Mouse (Mus musculus): ENCODE measurements around the gene Spire2. TPM values are rescaled to one million over a fixed set of nuclear protein-coding genes. Genes with fewer than 3 reads are reported as not detected.
A peak's percentile ranks its signal among the peaks of the same experiment; 100 is the strongest.

Gene Spire2
- total RNA-seq, 2 experiments from 2014 or later: not detected

DNA sequence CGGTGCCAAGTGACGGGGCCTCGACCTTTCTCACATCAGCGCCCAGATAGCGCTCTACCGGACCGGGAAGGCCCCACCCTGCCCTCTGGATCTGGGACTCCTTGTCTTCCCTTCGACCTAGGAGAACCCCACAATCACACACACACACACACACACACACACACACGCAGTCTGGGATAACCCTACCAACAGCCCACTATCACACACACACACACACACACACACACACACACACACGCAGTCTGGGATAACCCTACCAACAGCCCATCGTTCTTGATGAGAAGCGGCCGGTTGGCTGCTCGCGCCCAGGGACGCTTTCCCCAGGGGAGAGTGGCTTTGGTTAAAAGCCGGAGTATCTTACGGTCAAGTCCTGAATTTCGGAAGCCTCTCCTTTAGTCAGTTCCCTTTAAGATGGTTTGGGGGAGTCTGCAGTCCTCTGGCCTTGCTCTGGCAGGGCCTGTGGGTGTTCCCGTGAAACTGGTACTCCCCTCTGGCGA, 626 bp downstream of the Spire2 start:
- ATAC-seq (replicated peaks; ENCODE audit: low FRiP score, poor library complexity, severe bottlenecking): peak; percentile 44

DNA sequence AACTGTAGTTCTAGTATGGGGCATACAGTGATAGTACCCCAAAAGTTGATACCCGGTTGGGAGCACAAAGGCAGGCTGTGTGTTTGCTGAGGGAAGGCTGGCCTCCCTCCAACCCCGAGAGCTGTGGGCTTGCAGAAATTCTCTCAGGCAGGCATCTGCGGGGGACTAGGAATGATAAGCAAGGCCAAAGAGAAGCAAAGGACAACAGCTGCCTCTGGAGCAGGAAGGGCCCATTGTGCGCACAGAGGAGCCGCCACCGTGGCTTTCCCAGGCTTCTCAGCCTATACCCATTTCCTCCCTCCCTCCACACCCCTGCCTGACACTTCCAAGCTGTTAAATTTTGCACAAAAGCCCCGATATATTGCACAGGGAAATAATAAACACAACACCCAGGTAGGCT, 1.4 kb downstream of the Spire2 start:
- no peak for ATAC-seq (replicated peaks; ENCODE audit: low FRiP score, poor library complexity, severe bottlenecking)

DNA sequence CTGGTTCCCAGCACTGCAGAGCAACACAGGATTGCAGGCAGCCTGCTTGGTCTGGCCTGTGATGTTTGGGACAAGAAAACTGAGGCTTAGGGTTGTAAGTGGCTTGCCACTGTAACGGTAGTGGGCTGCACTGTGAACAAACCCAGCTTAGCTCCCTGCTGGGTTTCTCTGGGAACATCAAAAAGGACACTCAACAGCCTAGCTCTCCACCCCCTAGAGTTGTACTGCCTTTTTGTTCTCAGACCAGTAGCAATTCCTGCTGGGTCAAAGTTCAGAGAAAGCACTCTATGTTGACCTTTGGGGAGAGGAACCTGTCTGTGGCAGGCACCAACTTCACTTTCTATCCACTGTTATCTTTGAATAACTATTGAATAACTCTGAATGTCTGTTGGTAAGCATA, 2.0 kb downstream of the Spire2 start:
- no peak for ATAC-seq (replicated peaks; ENCODE audit: low FRiP score, poor library complexity, severe bottlenecking)

DNA sequence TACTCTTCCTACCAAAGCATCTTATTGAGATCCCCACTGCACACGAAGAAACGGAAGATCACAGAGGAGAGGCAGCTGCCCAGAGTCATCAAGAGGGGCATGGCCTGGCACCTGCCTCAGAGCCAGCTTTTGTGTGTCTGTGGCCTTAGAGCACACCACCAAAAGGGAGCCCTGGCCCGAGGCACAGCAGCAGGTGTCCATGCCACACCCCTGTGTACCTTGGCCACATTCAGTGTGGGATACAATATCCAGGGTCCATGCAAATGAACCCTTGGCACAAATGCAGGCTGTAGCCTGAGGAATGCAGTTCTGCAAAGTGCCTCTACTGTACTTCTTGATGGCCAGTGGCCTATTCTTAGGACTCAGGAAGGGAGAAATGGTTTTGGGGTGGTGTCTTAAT, 5.0 kb downstream of the Spire2 start:
- no peak for ATAC-seq (replicated peaks; ENCODE audit: low FRiP score, poor library complexity, severe bottlenecking)

DNA sequence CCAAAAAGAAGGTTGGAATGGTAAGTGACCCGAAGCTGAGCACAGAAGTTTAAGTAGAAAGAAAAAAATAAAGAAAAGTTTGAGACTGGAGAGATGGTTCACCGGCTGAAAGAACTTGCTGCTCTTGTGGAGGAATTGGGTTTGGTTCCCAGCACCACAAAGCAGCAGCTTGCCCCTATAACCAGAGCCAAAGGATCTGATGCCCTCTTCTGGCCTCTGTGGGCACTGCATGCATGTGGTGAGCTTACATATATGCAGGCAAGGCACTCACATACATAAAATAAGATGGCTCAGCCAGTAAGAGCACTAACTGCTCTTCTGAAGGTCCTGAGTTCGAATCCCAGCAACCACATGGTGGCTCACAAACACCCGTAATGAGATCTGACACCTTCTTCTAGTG, 7.6 kb downstream of the Spire2 start:
- no peak for ATAC-seq (replicated peaks; ENCODE audit: low FRiP score, poor library complexity, severe bottlenecking)

DNA sequence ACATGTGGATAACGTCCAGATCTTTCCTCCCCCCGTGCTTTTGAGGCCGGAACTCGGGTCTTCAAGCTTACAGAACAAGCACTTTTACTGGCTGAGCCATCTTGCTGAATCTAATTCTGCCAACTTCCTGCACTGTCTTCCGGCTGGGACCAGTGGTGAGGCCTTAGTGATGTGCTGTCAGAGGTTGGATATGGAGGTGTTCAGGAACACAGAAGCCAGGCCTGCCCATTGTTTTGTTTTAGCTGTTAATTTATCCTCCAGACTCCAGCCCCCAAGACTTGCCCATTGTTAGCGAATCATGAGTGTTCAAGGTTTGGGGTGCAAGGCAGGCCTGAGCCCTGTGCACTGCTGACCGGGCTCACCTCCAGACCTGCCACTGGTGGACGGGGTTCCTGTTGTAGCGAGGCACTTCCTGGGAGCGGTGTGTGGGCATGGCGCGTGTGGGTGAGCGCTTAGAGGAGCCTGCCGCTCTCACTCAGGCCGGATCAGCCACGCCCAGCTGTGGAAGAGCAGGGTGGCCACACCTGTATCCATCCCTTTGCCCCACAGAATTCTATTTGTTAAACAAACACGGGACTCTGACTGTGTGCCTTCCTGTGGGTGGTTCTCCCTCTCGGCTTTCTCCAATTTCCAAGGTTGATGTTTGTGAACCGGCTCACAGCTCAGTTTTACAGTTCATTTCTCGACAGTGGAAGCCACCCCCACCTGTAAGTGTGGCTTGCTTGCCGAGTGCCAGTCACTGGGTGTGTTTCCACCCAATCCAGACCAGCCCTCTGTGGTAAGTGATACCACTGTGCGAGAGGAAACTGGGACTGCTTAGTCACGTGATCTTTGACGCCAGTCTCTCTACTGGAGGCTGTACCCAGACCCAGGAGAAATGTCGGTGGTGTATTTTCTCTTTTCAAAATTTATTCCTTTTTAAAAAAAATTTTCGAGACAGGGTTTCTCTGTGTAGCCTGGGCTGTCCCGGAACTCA, 8.8 kb downstream of the Spire2 start:
- no peak for ATAC-seq (replicated peaks; ENCODE audit: low FRiP score, poor library complexity, severe bottlenecking)

DNA sequence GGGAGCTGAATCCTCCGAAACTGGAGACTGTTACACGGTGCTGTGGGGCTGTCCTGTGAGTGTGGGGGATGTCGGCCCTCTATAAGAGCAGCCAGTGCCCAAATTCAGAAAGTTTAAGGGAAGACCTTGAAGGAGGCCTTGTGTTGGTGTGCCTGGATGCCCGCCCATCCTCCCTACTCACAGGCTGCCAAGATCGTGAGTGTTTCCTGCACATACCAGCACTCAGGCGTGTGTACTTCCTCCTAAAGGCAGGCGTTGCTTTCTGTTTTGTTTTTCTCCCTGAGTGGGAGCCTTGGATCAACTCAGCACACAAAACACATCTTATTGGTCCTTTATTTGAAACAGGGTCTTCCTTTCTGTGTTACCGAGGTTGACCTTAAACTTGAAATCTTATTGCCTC, 9.7 kb downstream of the Spire2 start:
- no peak for ATAC-seq (replicated peaks; ENCODE audit: low FRiP score, poor library complexity, severe bottlenecking)

DNA sequence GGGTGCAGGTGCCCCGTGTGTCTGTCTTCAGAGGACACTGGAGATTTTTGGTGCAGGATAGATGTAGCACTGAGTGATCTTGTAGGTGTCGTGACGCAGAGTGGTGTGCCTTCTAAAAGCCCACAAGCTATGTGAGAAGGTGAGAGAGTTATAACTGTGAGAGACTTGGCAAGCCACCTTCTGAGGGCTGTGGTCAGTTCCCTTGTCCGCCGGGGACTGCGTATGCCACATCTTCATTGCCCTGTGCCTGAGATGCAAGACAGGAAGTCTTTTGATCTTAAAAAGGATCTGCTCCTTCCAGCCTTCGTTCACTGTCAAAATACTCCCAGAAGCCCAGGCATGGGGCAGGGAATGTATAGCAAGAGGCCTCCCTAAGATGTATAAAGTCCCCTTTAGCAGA, 10.4 kb downstream of the Spire2 start:
- no peak for ATAC-seq (replicated peaks; ENCODE audit: low FRiP score, poor library complexity, severe bottlenecking)

DNA sequence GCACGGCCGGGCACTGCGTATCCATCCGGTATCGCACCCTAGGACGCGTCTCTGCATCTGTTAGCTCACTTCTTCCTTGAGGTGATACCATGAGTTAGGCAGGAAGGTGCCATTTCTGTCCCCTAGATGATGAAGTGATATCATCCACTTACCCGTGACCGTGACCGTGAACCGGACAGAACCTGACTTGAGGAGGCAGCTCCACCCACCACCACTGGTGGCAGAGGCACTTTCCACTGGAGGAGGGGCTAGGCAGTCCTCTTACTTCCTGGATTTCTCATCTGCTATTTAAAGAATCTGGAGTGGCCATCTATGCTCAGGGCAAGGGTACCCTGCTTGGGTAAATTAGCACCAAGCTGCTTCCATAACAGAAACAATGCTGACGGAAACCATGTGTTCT, 10.9 kb downstream of the Spire2 start:
- ATAC-seq (replicated peaks; ENCODE audit: low FRiP score, poor library complexity, severe bottlenecking): no peak

DNA sequence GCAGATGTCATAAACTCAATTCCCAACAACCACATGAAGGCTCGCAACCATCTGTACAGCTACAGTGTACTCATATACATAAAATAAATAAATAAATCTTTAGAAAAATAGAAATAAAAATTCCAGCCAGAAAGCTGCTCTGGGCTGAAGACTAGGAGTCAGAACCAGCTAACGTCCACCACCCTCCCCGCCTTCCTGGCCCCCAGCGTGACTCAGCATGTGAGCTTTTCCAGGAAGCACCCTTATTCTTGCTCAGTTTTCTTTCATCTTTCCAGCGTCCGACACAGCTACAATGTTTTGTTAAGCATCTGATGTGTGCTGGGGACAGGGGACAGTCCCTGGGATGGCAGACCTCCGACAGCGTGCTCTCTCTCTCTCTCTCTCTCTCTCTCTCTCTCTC, 12.6 kb downstream of the Spire2 start:
- no peak for ATAC-seq (replicated peaks; ENCODE audit: low FRiP score, poor library complexity, severe bottlenecking)

DNA sequence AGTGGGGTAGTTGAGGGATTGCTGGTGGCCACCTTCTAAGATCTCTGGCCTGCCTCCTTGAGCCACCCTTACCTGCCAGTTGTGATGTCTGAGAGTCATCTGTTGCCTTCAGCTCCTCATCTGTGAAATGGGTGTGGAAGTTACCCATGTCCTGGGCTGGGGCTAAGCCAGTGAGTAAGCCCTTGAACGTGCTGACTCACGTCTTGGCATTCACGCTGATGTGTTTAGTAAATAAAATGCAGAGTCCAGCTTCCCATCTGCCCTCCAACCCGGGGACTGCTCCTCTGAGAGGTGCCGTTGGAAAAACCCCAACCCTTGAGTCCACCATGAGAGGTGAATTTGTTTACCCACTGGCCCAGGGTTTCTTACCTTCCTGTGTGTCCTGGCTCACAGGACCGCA, 13.3 kb downstream of the Spire2 start:
- no peak for ATAC-seq (replicated peaks; ENCODE audit: low FRiP score, poor library complexity, severe bottlenecking)

DNA sequence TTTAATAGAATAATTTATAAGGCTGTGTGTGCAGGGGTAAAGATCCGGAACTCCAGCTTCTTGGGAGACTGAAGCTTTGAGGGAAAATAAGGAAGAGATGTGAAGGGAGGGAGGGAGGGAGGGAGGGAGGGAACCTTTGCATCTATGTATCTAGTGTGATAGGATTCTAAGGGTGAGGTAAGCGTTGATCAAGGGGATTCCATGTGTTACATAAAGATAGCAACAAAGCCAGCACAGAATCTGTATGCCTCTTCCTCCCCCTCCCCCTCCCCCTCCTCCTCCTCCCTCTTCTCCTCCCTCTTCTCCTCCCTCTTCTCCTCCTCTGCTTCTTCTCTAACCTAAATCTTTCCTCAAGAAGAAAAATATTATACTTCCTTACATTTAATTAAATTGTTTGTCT, 14.8 kb downstream of the Spire2 start:
- ATAC-seq (replicated peaks; ENCODE audit: low FRiP score, poor library complexity, severe bottlenecking): no peak

DNA sequence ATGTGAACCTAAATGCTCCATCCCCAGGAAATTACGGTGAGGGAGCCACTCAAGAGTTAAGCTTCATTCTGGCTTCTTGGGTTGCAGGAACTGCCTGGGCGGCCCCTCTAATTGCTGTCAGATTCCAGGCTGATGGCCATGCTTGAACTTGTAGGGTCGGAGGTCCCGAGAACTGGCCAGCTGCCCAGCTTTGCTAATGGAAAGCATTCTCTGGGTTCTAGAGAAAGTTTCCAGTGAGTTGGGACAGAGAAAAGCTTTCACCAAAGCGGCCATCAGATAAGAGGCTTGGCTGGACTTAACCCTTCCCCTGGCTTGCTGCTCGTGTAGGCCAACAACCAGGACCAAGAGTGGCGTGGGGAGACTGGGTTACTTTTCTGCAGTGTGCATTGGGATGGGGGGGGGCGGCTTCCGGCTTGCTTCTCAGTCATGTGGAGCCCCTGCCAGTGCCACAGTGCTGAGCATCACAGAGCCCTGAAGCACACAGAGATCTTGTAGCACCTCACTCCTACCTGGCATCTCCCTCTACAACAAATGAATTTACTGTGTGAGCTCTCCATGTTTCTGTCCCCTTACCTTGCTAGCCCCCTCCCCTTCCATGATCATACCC, 15.8 kb downstream of the Spire2 start:
- ATAC-seq (replicated peaks; ENCODE audit: low FRiP score, poor library complexity, severe bottlenecking): no peak

DNA sequence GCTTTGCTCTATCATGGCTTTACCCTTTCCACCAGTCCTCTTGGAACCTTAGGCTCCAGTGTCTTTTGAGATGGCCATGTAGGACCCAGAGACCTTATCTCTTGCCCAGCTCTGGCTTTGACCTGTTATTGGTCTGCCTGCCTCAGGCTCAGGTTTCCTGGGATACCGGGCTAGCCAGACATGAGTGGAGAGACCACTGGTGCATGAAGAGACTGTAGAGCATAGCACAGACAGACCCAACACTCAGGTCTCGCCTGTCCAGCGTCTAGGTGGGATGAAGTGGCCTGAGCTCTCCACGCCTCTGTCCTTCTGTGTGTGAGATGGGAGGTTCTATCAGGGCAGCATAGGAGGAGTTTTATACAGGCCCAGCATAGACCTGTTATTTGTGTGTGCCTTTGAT, 16.6 kb downstream of the Spire2 start:
- ATAC-seq (replicated peaks; ENCODE audit: low FRiP score, poor library complexity, severe bottlenecking): no peak

DNA sequence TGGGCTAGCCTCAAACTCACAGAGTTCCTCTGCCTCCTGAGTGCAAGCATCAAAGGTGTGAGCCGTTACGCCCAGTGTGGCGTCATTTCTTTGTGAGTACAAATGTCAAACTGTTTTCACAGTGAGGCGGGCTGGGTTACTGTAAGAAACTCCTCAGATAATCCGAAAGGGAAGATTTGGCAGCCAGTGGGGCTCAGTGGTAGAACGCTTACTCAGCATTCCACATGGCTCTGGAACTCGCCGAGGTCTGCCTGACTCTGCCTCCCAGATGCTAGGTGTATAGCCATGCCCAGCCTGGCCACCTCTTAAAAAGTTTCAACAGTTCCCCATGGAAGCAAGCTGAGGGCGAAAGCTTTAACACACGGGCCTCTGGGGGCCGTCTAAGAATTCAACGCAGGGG, 19.6 kb downstream of the Spire2 start:
- no peak for ATAC-seq (replicated peaks; ENCODE audit: low FRiP score, poor library complexity, severe bottlenecking)

DNA sequence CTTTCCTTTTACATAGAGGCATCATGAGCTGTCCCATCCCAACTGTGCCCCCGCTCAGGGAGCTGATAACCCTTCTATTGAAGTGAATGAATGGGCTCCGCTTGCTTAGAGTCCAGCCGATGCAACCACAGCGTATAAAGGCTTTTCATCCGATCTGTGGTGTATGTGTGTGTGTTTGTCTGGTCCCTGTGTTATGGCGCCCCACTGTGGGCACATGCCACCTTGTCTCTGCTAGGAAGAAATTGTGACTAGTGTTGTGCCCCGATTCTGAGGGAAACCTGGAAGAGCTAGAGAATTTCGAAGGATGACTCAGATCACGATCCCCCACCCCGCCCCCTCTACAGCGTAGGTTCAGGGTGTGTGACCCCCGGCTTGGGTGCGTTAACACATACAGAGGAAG, 20.3 kb downstream of the Spire2 start:
- ATAC-seq (replicated peaks; ENCODE audit: low FRiP score, poor library complexity, severe bottlenecking): no peak

DNA sequence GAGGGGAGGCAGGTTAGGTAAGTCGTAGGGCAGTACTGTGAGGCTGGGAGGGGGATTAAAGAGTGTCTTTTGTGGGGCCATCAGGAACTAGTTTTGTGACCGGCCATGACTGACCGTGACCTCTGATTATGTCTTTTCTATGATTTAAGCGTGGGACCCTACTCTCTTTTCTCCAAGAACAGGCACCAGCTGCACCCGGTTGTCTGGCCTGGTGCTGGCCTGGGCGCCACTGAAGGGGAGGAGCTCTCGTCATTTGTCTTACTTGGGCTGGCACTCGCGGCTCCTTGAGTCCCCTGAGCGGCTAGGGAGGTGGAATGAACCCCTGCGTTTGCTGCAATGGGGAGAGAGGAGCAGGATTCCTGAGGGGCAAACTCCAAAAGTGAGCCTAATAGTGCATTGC, 20.7 kb downstream of the Spire2 start:
- ATAC-seq (replicated peaks; ENCODE audit: low FRiP score, poor library complexity, severe bottlenecking): no peak

DNA sequence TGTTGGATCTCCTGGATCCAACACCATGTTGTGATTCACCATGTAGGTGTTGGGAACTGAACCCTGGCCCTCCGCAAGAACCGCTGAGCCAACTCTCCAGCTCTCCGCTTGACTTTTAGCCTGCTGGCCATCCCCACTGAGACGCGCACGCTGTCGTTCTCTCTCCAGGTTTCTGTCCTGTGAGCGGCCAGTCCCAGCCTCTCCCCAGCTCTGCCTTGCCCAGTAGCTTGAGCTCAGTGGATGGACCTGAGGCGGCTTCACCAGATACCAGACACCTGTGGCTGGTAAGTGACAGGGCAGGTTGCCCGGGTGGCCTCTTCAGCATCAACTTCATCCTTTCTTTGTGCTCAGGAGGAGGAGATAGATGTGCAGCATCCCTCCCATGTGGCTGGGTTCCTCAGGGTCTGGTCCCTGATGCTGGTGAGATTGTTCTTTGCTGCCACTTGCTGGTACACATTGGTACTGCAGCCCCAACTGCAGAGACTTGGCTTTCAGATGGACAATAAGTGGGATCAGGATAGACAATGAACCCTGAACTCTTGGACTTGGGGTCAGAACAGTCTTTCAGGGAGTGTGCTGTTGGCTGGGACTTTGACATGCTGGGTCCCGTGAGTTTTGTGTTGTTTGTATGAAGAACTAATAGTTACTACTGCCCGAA, 28.7 kb downstream of the Spire2 start:
- peak; percentile 72 for ATAC-seq (replicated peaks; ENCODE audit: low FRiP score, poor library complexity, severe bottlenecking)

DNA sequence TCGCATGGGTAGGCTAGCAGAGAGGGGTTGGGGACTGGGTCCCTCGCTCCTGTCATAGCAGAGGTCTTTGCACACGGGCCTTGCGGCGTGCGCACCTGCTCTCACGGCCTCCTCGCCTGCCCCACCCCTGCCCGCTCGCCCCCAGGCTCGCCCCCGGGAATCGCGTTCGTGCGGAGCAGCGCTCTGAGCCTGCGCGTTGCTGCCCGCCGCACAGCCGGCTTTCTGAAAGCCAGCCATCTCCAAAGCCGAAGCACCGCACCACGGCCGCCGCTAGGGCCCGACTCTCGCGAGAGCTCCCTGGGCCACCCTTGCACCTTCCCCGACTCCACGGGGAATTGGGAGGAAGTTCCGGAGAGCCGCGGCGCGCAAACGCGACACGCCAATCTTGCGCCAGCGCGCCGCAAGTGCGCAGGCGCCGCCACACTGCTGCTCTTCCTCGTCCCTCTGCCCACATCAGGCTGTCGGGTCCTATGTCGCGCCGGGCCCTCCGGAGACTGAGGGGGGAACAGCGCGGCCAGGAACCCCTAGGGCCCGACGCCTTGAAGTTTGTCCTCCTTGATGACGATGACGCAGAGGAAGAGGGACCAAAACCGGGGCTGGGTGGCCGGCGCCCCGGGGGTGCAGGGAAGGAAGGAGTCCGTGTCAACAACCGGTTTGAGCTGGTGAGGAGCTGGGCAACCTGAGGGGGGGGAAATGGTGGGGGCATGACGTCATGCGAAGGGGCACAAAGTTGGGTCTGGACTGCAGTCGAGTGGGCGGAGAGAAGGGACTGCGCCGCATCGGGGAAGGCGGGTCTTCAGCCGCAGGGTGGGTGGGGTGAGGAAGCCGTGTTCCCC, 41.1 kb downstream of the Spire2 start, which contains the start of gene Tcf25:
Tcf25 (plus strand) TSS at position 351 of the 836 bp plus-strand sequence.
- ATAC-seq (replicated peaks; ENCODE audit: low FRiP score, poor library complexity, severe bottlenecking): peak; percentile 82

DNA sequence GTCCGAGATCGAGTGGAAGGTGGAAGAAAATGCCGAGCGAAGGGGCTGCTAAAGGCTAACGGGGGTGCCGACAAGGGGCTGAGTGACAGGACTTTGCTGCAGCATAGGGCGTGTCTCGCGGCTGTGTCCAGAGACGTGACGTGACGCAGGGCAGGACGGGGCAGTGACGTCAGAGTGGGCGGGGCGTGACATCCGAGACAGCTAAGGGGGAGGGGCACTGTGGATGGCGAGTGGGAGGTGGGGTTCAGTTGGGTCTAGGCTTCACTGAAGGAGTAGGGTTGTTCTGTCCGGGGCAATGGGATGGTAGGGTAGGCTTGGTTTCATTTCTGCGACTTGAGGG, 41.7 kb downstream of the Spire2 start:
- ATAC-seq (replicated peaks; ENCODE audit: low FRiP score, poor library complexity, severe bottlenecking): peak; percentile 88

Data from erythroid progenitor cell, adult 5-6 weeks (primary cell).